Mouse (Mus musculus) lung, postnatal 36 days (tissue): ENCODE measurements around the gene Zfyve9.

Experiments
- DNase-seq: peaks from one replicate; pipeline ENCODE4 v3.0.0; 2022; ENCODE audit warnings: mixed read lengths

Zfyve9 gene

DNA sequence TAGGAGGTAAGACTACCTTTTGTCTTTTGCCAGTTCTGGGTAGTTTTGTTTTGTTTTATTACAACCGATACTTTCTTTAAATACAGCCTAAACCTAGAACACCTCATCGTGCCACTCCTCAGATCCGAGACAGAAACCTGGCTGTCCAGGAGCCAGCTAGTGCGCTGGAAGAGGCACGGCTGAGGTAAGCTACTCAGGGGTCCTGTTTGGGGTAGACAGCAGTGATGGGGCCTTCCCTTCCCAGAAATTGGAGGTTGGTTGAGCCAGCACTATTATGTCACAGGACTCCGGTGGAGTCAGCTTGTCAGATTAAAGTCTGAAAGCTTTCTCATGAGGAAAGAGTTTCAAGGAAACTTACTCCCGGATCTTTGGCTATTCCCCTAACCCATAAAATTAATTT, 178.7 kb downstream of the Zfyve9 start:
- no peak for DNase-seq

DNA sequence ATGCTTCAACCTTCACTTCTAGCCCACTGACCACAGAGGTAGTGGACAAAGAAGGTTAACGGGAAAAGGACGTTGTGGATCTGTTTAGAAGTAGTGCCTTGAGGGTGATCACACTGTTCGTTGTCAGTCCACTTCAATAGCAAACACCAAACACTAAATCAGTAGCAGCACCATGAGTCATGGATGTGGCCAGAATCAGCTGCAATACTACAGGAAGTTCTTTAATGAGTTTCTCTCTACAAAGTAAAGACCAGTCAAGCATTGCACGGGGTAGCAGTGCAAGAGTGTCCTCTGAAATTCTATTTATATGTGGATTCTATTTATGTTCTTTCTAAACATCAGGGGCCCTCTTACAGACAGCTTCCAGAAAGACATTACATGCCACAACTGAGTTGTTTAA, 182.3 kb downstream of the Zfyve9 start:
- no peak for DNase-seq

DNA sequence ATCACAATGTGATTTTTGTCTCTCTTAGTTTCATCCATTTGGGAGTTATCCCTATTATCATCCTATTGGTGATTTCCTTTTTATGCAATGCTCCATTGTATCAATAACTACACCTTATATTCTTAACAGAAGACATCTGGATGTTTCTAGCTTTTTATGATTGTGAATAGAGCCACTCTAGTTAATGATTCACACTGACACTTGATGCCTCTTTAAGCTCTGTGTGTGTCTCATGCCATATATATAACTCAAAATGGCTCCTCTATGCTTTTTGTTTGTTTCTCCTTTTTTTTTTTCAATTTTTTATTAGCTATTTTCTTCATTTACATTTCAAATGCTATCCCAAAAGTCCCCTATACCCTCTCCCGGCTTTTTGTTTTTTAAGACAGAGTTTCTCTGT, 184.8 kb downstream of the Zfyve9 start:
- no peak for DNase-seq

DNA sequence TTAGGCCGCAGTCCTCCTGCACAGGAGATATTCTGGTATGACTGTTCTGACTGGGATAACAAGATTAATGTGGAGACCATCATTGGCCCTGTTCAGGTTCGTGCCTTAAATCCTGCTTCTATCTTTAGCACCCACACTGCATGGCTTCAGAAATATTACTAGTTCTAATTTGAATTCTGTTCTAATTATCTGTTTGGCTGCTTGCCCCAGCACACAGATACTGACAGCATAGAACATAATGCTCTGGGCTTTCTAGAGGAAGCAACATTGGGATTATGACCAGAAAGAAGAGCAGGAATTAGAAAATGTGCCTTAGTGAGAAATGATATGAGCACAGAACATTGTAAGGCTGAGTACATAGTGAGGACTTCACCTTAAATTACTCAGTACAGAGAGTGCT, 187.2 kb downstream of the Zfyve9 start:
- DNase-seq: no peak
